Mouse (Mus musculus) embryonic facial prominence, embryonic 14.5 days (tissue): ENCODE measurements around the gene Col1a2. TPM values are rescaled to one million over a fixed set of nuclear protein-coding genes. Genes with fewer than 3 reads are reported as not detected.

Source experiments
- ATAC-seq: fragments of 200-750 bp; cut with Nextera tagmentation; 2 replicates; pipeline ENCODE4 v1.8.0; 2017; ENCODE audit warnings: low read depth, moderate number of reproducible peaks, moderate TSS enrichment
- DNase-seq: peaks from one replicate; pipeline ENCODE4 v3.0.0-alpha.2; 2015; ENCODE audit warnings: low spot score
- H3K27ac ChIP-seq: fragments of 300-500 bp; sonication (generic); replicated peaks from 2 replicates; pipeline ENCODE4 v1.5.1; 2014; ENCODE audit warnings: low read depth, mild to moderate bottlenecking, low read length, moderate library complexity
- H3K27me3 ChIP-seq: fragments of 300-500 bp; sonication (generic); replicated peaks from 2 replicates; pipeline ENCODE4 v1.6.1; 2014; ENCODE audit warnings: low read length; ENCODE audit not compliant: control insufficient read depth, insufficient read depth
- H3K36me3 ChIP-seq: fragments of 300-500 bp; sonication (generic); 2 replicates; pipeline ENCODE4 v1.6.1; 2014; ENCODE audit warnings: low read length, mixed read lengths; ENCODE audit not compliant: control insufficient read depth, insufficient read depth
- H3K4me1 ChIP-seq: fragments of 300-500 bp; sonication (generic); 2 replicates; pipeline ENCODE4 v1.6.1; 2014; ENCODE audit warnings: antibody characterized with exemption, low read length; ENCODE audit not compliant: control insufficient read depth, insufficient read depth
- H3K4me2 ChIP-seq: fragments of 300-500 bp; sonication (generic); 2 replicates; pipeline ENCODE4 v1.6.1; 2014; ENCODE audit warnings: low read depth, mild to moderate bottlenecking, low read length, moderate library complexity, mixed read lengths
- H3K4me3 ChIP-seq: fragments of 300-500 bp; sonication (generic); 2 replicates; pipeline ENCODE4 v1.5.1; 2014; ENCODE audit warnings: low read depth, mild to moderate bottlenecking, low read length
- H3K9ac ChIP-seq: fragments of 300-500 bp; sonication (generic); 2 replicates; pipeline ENCODE4 v1.6.1; 2014; ENCODE audit warnings: low read depth, mild to moderate bottlenecking, low read length, moderate library complexity, mixed read lengths
- H3K9me3 ChIP-seq: fragments of 300-500 bp; sonication (generic); 2 replicates; pipeline ENCODE4 v1.6.1; 2016; ENCODE audit warnings: low read length; ENCODE audit not compliant: control insufficient read depth
- WGBS: fragments of 180-500 bp; shearing (Covaris S2); extraction: QIAGEN DNeasy Blood & Tissue Kit; methylation state at CpG from one replicate; pipeline ENCODE4 v1.1.7; 2014; 5-methylcytosine and 5-hydroxymethylcytosine counted together
- polyA plus RNA-seq: library from polyadenylated mRNA; unstranded; fragments of >200 nt; fragmentation: Nextera tagmentation; extraction: Ambion mirVana; gene quantifications from 2 replicates; pipeline ENCODE4 v1.2.1, GENCODE M21; 2014

Gene Col1a2
- polyA plus RNA-seq, 1 experiment from 2014 or later: 3,098 TPM

- no peak overlapping the region for H3K27ac ChIP-seq
- H3K4me1 ChIP-seq: peaks cover 14% of the 10 kb centered on the region; the same call in 1 of the 2 replicates
- 41% methylated on average over 8 of the region's 8 CpGs for WGBS
- no peaks in the 10 kb centered on the region for H3K9me3 ChIP-seq
- H3K36me3 ChIP-seq: no peaks in the 10 kb centered on the region
- no peak for DNase-seq
- no peak overlapping the region for H3K4me3 ChIP-seq
- no peak overlapping the region for H3K4me2 ChIP-seq
- H3K27me3 ChIP-seq: no peaks in the 10 kb centered on the region
- ATAC-seq: no peak
- H3K9ac ChIP-seq: no peak overlapping the region
These were observed 52.5 kb downstream of the Col1a2 start for GRCm38 (mm10) chr6:4557086-4557485.

GRCm38 (mm10) chr6:4557678-4558077 lies 53.1 kb downstream of the Col1a2 start:
- WGBS: 13% methylated on average over 7 of the region's 7 CpGs
- no peaks in the 10 kb centered on the region for H3K9me3 ChIP-seq
- peaks cover 14% of the 10 kb centered on the region; the same call in 1 of the 2 replicates for H3K4me1 ChIP-seq
- no peak overlapping the region for H3K9ac ChIP-seq
- ATAC-seq: peak; percentile 45; the same call in 1 of the 2 replicates
- H3K36me3 ChIP-seq: no peaks in the 10 kb centered on the region
- H3K27ac ChIP-seq: no peak overlapping the region
- peak; percentile 83 for DNase-seq
- 0 out of 2 replicates have a peak overlapping the region, but pooled peaks have one; percentile 14 for H3K4me2 ChIP-seq
- H3K4me3 ChIP-seq: no peak overlapping the region
- no peaks in the 10 kb centered on the region for H3K27me3 ChIP-seq

- Histone ChIP-seq H3K4me1 (peaks cover 14% of the 10 kb centered on the region; the same call in 1 of the 2 replicates), H3K9me3 (no peaks in the 10 kb centered on the region), H3K4me3 (no peak overlapping the region), H3K27ac (peak overlapping the region; percentile 68), H3K4me2 (peak overlapping the region; percentile 24; the same call in 1 of the 2 replicates), H3K9ac (no peak overlapping the region; the same call in 1 of the 2 replicates), H3K27me3 (no peaks in the 10 kb centered on the region), H3K36me3 (no peaks in the 10 kb centered on the region)
- 13% methylated on average over 11 of the region's 11 CpGs for WGBS
- peak; percentile 86 for DNase-seq
- peak; percentile 80 for ATAC-seq
These were observed 56.5 kb downstream of the Col1a2 start for GRCm38 (mm10) chr6:4561156-4561555.

GRCm38 (mm10) chr6:4561621-4562020 lies 57.0 kb downstream of the Col1a2 start:
- H3K4me2 ChIP-seq: peak overlapping the region; percentile 24; the same call in 1 of the 2 replicates
- peaks cover 14% of the 10 kb centered on the region; the same call in 1 of the 2 replicates for H3K4me1 ChIP-seq
- H3K36me3 ChIP-seq: no peaks in the 10 kb centered on the region
- ATAC-seq (peak; percentile 58; the same call in 1 of the 2 replicates), DNase-seq (no peak)
- no peak overlapping the region for H3K4me3 ChIP-seq
- peak overlapping the region; percentile 68 for H3K27ac ChIP-seq
- H3K9me3 ChIP-seq: no peaks in the 10 kb centered on the region
- no peaks in the 10 kb centered on the region for H3K27me3 ChIP-seq
- H3K9ac ChIP-seq: 0 out of 2 replicates have a peak overlapping the region, but pooled peaks have one; percentile 25

- WGBS: 26% methylated on average over 1 of the region's 1 CpGs
- Histone ChIP-seq H3K4me3 (no peak overlapping the region), H3K27ac (no peak overlapping the region), H3K4me1 (peaks cover 14% of the 10 kb centered on the region; the same call in 1 of the 2 replicates), H3K36me3 (no peaks in the 10 kb centered on the region), H3K27me3 (no peaks in the 10 kb centered on the region), H3K4me2 (no peak overlapping the region), H3K9me3 (no peaks in the 10 kb centered on the region), H3K9ac (no peak overlapping the region)
- ATAC-seq: no peak
- DNase-seq: no peak
These were observed 57.8 kb downstream of the Col1a2 start for GRCm38 (mm10) chr6:4562401-4562800.

- Histone ChIP-seq H3K27ac (no peak overlapping the region), H3K36me3 (no peaks in the 10 kb centered on the region), H3K9ac (no peak overlapping the region), H3K27me3 (no peaks in the 10 kb centered on the region), H3K9me3 (no peaks in the 10 kb centered on the region), H3K4me2 (no peak overlapping the region), H3K4me3 (no peak overlapping the region), H3K4me1 (peaks cover 7% of the 10 kb centered on the region; the same call in 1 of the 2 replicates)
- ATAC-seq: peak; percentile 62
- WGBS: 46% methylated on average over 5 of the region's 5 CpGs
- DNase-seq: peak; percentile 80
These were observed 58.9 kb downstream of the Col1a2 start for GRCm38 (mm10) chr6:4563477-4563876.

- Histone ChIP-seq H3K27me3 (no peaks in the 10 kb centered on the region), H3K27ac (no peak overlapping the region), H3K4me1 (peaks cover 6% of the 10 kb centered on the region), H3K4me3 (no peak overlapping the region), H3K9ac (no peak overlapping the region), H3K9me3 (no peaks in the 10 kb centered on the region), H3K36me3 (no peaks in the 10 kb centered on the region), H3K4me2 (no peak overlapping the region)
- DNase-seq (no peak), ATAC-seq (no peak)
- 30% methylated on average over 4 of the region's 4 CpGs for WGBS
These were observed 65.8 kb downstream of the Col1a2 start for GRCm38 (mm10) chr6:4570412-4570811.

GRCm38 (mm10) chr6:4577756-4578155 lies 73.1 kb downstream of the Col1a2 start:
- ATAC-seq: no peak
- Histone ChIP-seq H3K4me3 (no peak overlapping the region), H3K36me3 (no peaks in the 10 kb centered on the region), H3K27me3 (no peaks in the 10 kb centered on the region), H3K4me1 (0 out of 2 replicates have a peak, but pooled peaks cover 3% of the 10 kb centered on the region), H3K27ac (no peak overlapping the region), H3K4me2 (no peak overlapping the region), H3K9ac (no peak overlapping the region), H3K9me3 (no peaks in the 10 kb centered on the region)
- WGBS: 62% methylated on average over 5 of the region's 5 CpGs
- no peak for DNase-seq

- WGBS: 84% methylated on average over 6 of the region's 6 CpGs
- Histone ChIP-seq H3K36me3 (no peaks in the 10 kb centered on the region), H3K9ac (no peak overlapping the region), H3K9me3 (no peaks in the 10 kb centered on the region), H3K4me3 (no peak overlapping the region), H3K4me2 (no peak overlapping the region), H3K27me3 (no peaks in the 10 kb centered on the region), H3K4me1 (0 out of 2 replicates have a peak, but pooled peaks cover 3% of the 10 kb centered on the region), H3K27ac (no peak overlapping the region)
- ATAC-seq (no peak), DNase-seq (no peak)
These were observed 73.7 kb downstream of the Col1a2 start for GRCm38 (mm10) chr6:4578343-4578742.
